Mouse (Mus musculus): ENCODE data around the gene Satb2.

Gene Satb2

GRCm38 (mm10) chr1:56978151-56978700, at the start of gene Satb2:
Satb2 (minus strand) TSS chr1:56978650.
- DNase-seq (ENCODE audit: low read depth) = no peak

- no peak for DNase-seq (ENCODE audit: low read depth)
Observed at GRCm38 (mm10) chr1:57018941-57019340, 40.5 kb upstream of the Satb2 start.

GRCm38 (mm10) chr1:57013856-57014255, 35.4 kb upstream of the Satb2 start:
- DNase-seq (ENCODE audit: low read depth) = no peak

- no peak for DNase-seq (ENCODE audit: low read depth)
Observed at GRCm38 (mm10) chr1:57009171-57009570, 30.7 kb upstream of the Satb2 start.

- DNase-seq (ENCODE audit: low read depth) = no peak
Observed at GRCm38 (mm10) chr1:56995041-56995440, 16.6 kb upstream of the Satb2 start.

- DNase-seq (ENCODE audit: low read depth) = no peak
Observed at GRCm38 (mm10) chr1:56992310-56992709, 13.9 kb upstream of the Satb2 start.

GRCm38 (mm10) chr1:56991613-56992012, 13.2 kb upstream of the Satb2 start:
- no peak for DNase-seq (ENCODE audit: low read depth)

- no peak for DNase-seq (ENCODE audit: low read depth)
Observed at GRCm38 (mm10) chr1:56984483-56984810, 6.0 kb upstream of the Satb2 start.

- no peak for DNase-seq (ENCODE audit: low read depth)
Observed at GRCm38 (mm10) chr1:56983771-56984482, 5.5 kb upstream of the Satb2 start.

- DNase-seq (ENCODE audit: low read depth) = no peak
Observed at GRCm38 (mm10) chr1:56983100-56983590, 4.7 kb upstream of the Satb2 start.

GRCm38 (mm10) chr1:56982631-56983030, 4.2 kb upstream of the Satb2 start:
- no peak for DNase-seq (ENCODE audit: low read depth)

GRCm38 (mm10) chr1:56981947-56982555, 3.6 kb upstream of the Satb2 start:
- DNase-seq (ENCODE audit: low read depth) = no peak

GRCm38 (mm10) chr1:56981508-56981907, 3.1 kb upstream of the Satb2 start:
- DNase-seq (ENCODE audit: low read depth) = no peak

GRCm38 (mm10) chr1:56980631-56981275, 2.3 kb upstream of the Satb2 start:
- no peak for DNase-seq (ENCODE audit: low read depth)

- no peak for DNase-seq (ENCODE audit: low read depth)
Observed at GRCm38 (mm10) chr1:56979531-56980395, 1.3 kb upstream of the Satb2 start.

- no peak for DNase-seq (ENCODE audit: low read depth)
Observed at GRCm38 (mm10) chr1:56977201-56978100, 999 bp downstream of the Satb2 start.

- DNase-seq (ENCODE audit: low read depth) = no peak
Observed at GRCm38 (mm10) chr1:56976825-56977104, 1.7 kb downstream of the Satb2 start.

- no peak for DNase-seq (ENCODE audit: low read depth)
Observed at GRCm38 (mm10) chr1:56976044-56976824, 2.2 kb downstream of the Satb2 start.

- no peak for DNase-seq (ENCODE audit: low read depth)
Observed at GRCm38 (mm10) chr1:56975546-56975945, 2.9 kb downstream of the Satb2 start.

GRCm38 (mm10) chr1:56974187-56974586, 4.3 kb downstream of the Satb2 start:
- DNase-seq (ENCODE audit: low read depth) = no peak

Measured in fibroblast of lung, adult 2 months (primary cell).